Mouse (Mus musculus) thymus, postnatal 36 days (tissue): ENCODE measurements around the gene Hist1h2ah.
A peak's percentile ranks its signal among the peaks of the same experiment; 100 is the strongest.

Experiments used
- DNase-seq, 2 experiments: peaks; one replicate each; pipeline ENCODE4 v3.0.0; 2022; ENCODE audit warnings: mixed read lengths in 2 of 2

The Hist1h2ah gene

GRCm38 (mm10) chr13:22008707-22009106, 26.7 kb downstream of the Hist1h2ah start:
- no peak for DNase-seq

GRCm38 (mm10) chr13:22007872-22008271, 27.5 kb downstream of the Hist1h2ah start:
- DNase-seq: no peak

GRCm38 (mm10) chr13:22007121-22007510, 28.3 kb downstream of the Hist1h2ah start:
- no peak for DNase-seq

- DNase-seq: peak; percentile 75 to 77
These were observed 28.8 kb downstream of the Hist1h2ah start for GRCm38 (mm10) chr13:22006334-22007120.

- peak; percentile 68 to 75 for DNase-seq
These were observed 29.6 kb downstream of the Hist1h2ah start for GRCm38 (mm10) chr13:22005605-22006333.

GRCm38 (mm10) chr13:22001823-22002222, 33.5 kb downstream of the Hist1h2ah start:
- DNase-seq: peak in 1 of 2 experiments; percentile 29

- DNase-seq: no peak
These were observed 34.0 kb downstream of the Hist1h2ah start for GRCm38 (mm10) chr13:22001346-22001745.

GRCm38 (mm10) chr13:21999147-21999546, 36.2 kb downstream of the Hist1h2ah start:
- DNase-seq: no peak

GRCm38 (mm10) chr13:21998412-21998811, 37.0 kb downstream of the Hist1h2ah start:
- DNase-seq: no peak

GRCm38 (mm10) chr13:21997821-21998220, 37.5 kb downstream of the Hist1h2ah start:
- no peak for DNase-seq

GRCm38 (mm10) chr13:21997201-21997820, 38.1 kb downstream of the Hist1h2ah start:
- DNase-seq: no peak

GRCm38 (mm10) chr13:21996840-21997185, 38.6 kb downstream of the Hist1h2ah start:
- no peak for DNase-seq

GRCm38 (mm10) chr13:21996101-21996839, 39.1 kb downstream of the Hist1h2ah start:
- no peak for DNase-seq

GRCm38 (mm10) chr13:21995331-21995914, 39.9 kb downstream of the Hist1h2ah start:
- peak; percentile 43 to 45 for DNase-seq

GRCm38 (mm10) chr13:21994896-21995295, 40.5 kb downstream of the Hist1h2ah start:
- DNase-seq: no peak

GRCm38 (mm10) chr13:21993957-21994738, 41.2 kb downstream of the Hist1h2ah start:
- peak; percentile 48 for DNase-seq

GRCm38 (mm10) chr13:21992550-21992949, 42.8 kb downstream of the Hist1h2ah start:
- DNase-seq: no peak
